Mouse (Mus musculus) myocyte (in vitro differentiated cells): ENCODE measurements around the gene Ticrr.

Source experiments
- CEBPB ChIP-seq: IDR thresholded peaks from 2 replicates; pipeline ENCODE4 v1.6.1; 2011; ENCODE audit warnings: mild to moderate bottlenecking, moderate library complexity; ENCODE audit not compliant: poor library complexity, insufficient read depth, severe bottlenecking
- E2F4 ChIP-seq: IDR thresholded peaks from one replicate; pipeline ENCODE4 v1.6.1; 2011; ENCODE audit warnings: mild to moderate bottlenecking, control low read depth, moderate library complexity; ENCODE audit not compliant: insufficient read depth
- MAX ChIP-seq: IDR thresholded peaks from one replicate; pipeline ENCODE4 v1.6.1; 2011; ENCODE audit warnings: low read depth, mild to moderate bottlenecking, control low read depth
- POLR2A ChIP-seq: IDR thresholded peaks from one replicate; pipeline ENCODE4 v1.6.1; 2011; ENCODE audit warnings: low read depth, mild to moderate bottlenecking, control low read depth, moderate library complexity; ENCODE audit not compliant: insufficient read length
- TCF12 ChIP-seq: IDR thresholded peaks from one replicate; pipeline ENCODE4 v1.6.1; 2011; ENCODE audit warnings: mild to moderate bottlenecking, control low read depth; ENCODE audit not compliant: poor library complexity, insufficient read depth, severe bottlenecking
- TCF3 ChIP-seq: IDR thresholded peaks from one replicate; pipeline ENCODE4 v1.6.1; 2011; ENCODE audit warnings: low read depth, control low read depth; ENCODE audit not compliant: insufficient read length
- USF1 ChIP-seq: IDR thresholded peaks from one replicate; pipeline ENCODE4 v1.6.1; 2011; ENCODE audit warnings: low read depth, mild to moderate bottlenecking, control low read depth, moderate library complexity

- TF ChIP-seq POLR2A, result no peak
- no peak for TF ChIP-seq CEBPB
- no peak for TF ChIP-seq E2F4
- no peak for TF ChIP-seq USF1
- TF ChIP-seq TCF12, result no peak
- TF ChIP-seq MAX, result no peak
- TF ChIP-seq TCF3, result no peak
Measured at GRCm38 (mm10) chr7:79615008-79615407, 45.0 kb upstream of the Ticrr start.
